Mouse (Mus musculus): ENCODE data around the gene Ptx4. TPM values are rescaled to one million over a fixed set of nuclear protein-coding genes. Genes with fewer than 3 reads are reported as not detected.

Ptx4 gene
- polyA plus RNA-seq, 1 experiment from 2014 or later, result not detected

- DNase-seq (no peak), ATAC-seq (no peak)
- Histone ChIP-seq H3K9me3 (ENCODE audit: low read length) (no peaks in the 10 kb centered on the region), H3K27me3 (ENCODE audit: insufficient read depth, low read length) (no peaks in the 10 kb centered on the region), H3K9ac (replicated peaks) (no peak overlapping the region), H3K4me3 (ENCODE audit: low read depth, low read length) (no peak overlapping the region), H3K27ac (ENCODE audit: low read depth) (no peak overlapping the region), H3K4me2 (ENCODE audit: low read depth, low read length) (no peak overlapping the region; the same call in 1 of the 2 replicates), H3K36me3 (replicated peaks; ENCODE audit: insufficient read depth, low read length) (no peaks in the 10 kb centered on the region), H3K4me1 (ENCODE audit: insufficient read depth) (peaks cover 19% of the 10 kb centered on the region)
- no peak for TF ChIP-seq EP300 (IDR thresholded peaks at IDR 0.05; ENCODE audit: low read depth)
- no peak for TF ChIP-seq CTCF (IDR thresholded peaks at IDR 0.05; ENCODE audit: low read depth)
- WGBS (ENCODE audit: insufficient replicate concordance), result 67% methylated on average over 3 of the region's 3 CpGs
Observed at GRCm38 (mm10) chr17:25082887-25083286, 37.7 kb upstream of the Ptx4 start.

GRCm38 (mm10) chr17:25083444-25083931 is 37.1 kb upstream of the Ptx4 start, which contains the start of gene Tmem204:
Gene Tmem204, minus strand, starts transcription at chr17:25083591.
- Histone ChIP-seq H3K27me3 (ENCODE audit: insufficient read depth, low read length) (no peaks in the 10 kb centered on the region), H3K9me3 (ENCODE audit: low read length) (no peaks in the 10 kb centered on the region), H3K36me3 (replicated peaks; ENCODE audit: insufficient read depth, low read length) (no peaks in the 10 kb centered on the region), H3K4me1 (ENCODE audit: insufficient read depth) (peaks cover 23% of the 10 kb centered on the region), H3K4me2 (ENCODE audit: low read depth, low read length) (peak within 1 kb of the TSS; percentile 2; the same call in 1 of the 2 replicates), H3K4me3 (ENCODE audit: low read depth, low read length) (no peak within 1 kb of the TSS), H3K27ac (ENCODE audit: low read depth) (peak within 1 kb of the TSS; percentile 70), H3K9ac (replicated peaks) (no peak within 1 kb of the TSS)
- DNase-seq, result peak; percentile 26
- TF ChIP-seq CTCF (IDR thresholded peaks at IDR 0.05; ENCODE audit: low read depth) (peak; percentile 72), EP300 (IDR thresholded peaks at IDR 0.05; ENCODE audit: low read depth) (no peak)
- WGBS (ENCODE audit: insufficient replicate concordance), result 57% methylated on average over 7 of the region's 7 CpGs
- peak; percentile 46 for ATAC-seq

DNA sequence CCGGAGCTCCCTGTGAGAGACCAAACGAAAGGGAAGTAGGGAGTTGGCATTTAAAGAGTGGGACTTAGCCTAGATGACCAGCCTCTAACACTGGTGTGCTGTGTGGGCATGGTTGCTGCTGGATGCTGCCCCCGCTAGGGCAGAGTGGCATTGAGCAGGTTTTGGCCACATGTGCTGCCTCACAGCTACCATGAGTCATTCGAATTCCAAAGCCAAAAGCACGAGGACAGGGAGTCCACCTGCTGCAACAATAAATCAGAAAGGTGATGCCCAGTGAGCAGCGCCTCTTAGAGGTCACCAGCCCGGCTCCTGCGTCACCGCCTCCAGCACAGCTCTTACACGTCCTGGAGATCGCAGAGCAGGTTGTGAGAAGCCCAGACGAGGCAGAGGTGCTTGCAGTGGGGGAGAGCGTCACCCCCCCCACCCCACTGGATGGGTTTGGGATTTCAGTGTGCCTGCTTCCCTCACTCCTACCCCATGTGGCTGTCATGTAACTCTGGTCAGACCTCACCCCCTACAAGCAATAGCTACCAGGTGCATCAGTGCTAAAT is 35.6 kb upstream of the Ptx4 start:
- peaks cover 23% of the 10 kb centered on the region for H3K4me1 ChIP-seq (ENCODE audit: insufficient read depth)
- WGBS (ENCODE audit: insufficient replicate concordance), result 79% methylated on average over 13 of the region's 13 CpGs
- no peak for ATAC-seq

GRCm38 (mm10) chr17:25086724-25087123 is 33.8 kb upstream of the Ptx4 start:
- WGBS (ENCODE audit: insufficient replicate concordance), result 67% methylated on average over 7 of the region's 7 CpGs
- peak; percentile 64 for DNase-seq

More for the DNA sequence above, 35.6 kb upstream of the Ptx4 start:
- DNase-seq, result peak; percentile 16
- Histone ChIP-seq H3K9me3 (ENCODE audit: low read length) (no peaks in the 10 kb centered on the region), H3K36me3 (replicated peaks; ENCODE audit: insufficient read depth, low read length) (no peaks in the 10 kb centered on the region), H3K4me3 (ENCODE audit: low read depth, low read length) (no peak overlapping the region), H3K4me2 (ENCODE audit: low read depth, low read length) (no peak overlapping the region), H3K27ac (ENCODE audit: low read depth) (no peak overlapping the region), H3K9ac (replicated peaks) (no peak overlapping the region), H3K27me3 (ENCODE audit: insufficient read depth, low read length) (no peaks in the 10 kb centered on the region)
- TF ChIP-seq CTCF (IDR thresholded peaks at IDR 0.05; ENCODE audit: low read depth) (no peak), EP300 (IDR thresholded peaks at IDR 0.05; ENCODE audit: low read depth) (no peak)

GRCm38 (mm10) chr17:25089158-25089557 is 31.4 kb upstream of the Ptx4 start:
- H3K27ac ChIP-seq (ENCODE audit: low read depth), result peak overlapping the region; percentile 89
- DNase-seq (peak; percentile 42), ATAC-seq (peak; percentile 92)
- H3K9ac ChIP-seq (replicated peaks), result peak overlapping the region; percentile 69
- TF ChIP-seq EP300 (IDR thresholded peaks at IDR 0.05; ENCODE audit: low read depth) (peak; percentile 97), CTCF (IDR thresholded peaks at IDR 0.05; ENCODE audit: low read depth) (0 out of 2 replicates have a peak, but pooled peaks have one; percentile 18)
- H3K4me1 ChIP-seq (ENCODE audit: insufficient read depth), result peaks cover 23% of the 10 kb centered on the region
- peak overlapping the region; percentile 57 for H3K4me3 ChIP-seq (ENCODE audit: low read depth, low read length)
- WGBS (ENCODE audit: insufficient replicate concordance), result 56% methylated on average over 10 of the region's 10 CpGs
- H3K27me3 ChIP-seq (ENCODE audit: insufficient read depth, low read length), result no peaks in the 10 kb centered on the region
- no peaks in the 10 kb centered on the region for H3K9me3 ChIP-seq (ENCODE audit: low read length)
- peak overlapping the region; percentile 62 for H3K4me2 ChIP-seq (ENCODE audit: low read depth, low read length)
- peaks cover 34% of the 10 kb centered on the region for H3K36me3 ChIP-seq (replicated peaks; ENCODE audit: insufficient read depth, low read length)

More at GRCm38 (mm10) chr17:25086724-25087123, 33.8 kb upstream of the Ptx4 start:
- no peak for TF ChIP-seq EP300 (IDR thresholded peaks at IDR 0.05; ENCODE audit: low read depth)
- TF ChIP-seq CTCF (IDR thresholded peaks at IDR 0.05; ENCODE audit: low read depth), result no peak
- 0 out of 2 replicates have a peak, but pooled peaks have one; percentile 15 for ATAC-seq
- 0 out of 2 replicates have a peak overlapping the region, but pooled peaks have one; percentile 30 for H3K9ac ChIP-seq (replicated peaks)
- peak overlapping the region; percentile 62 for H3K4me2 ChIP-seq (ENCODE audit: low read depth, low read length)
- no peaks in the 10 kb centered on the region for H3K27me3 ChIP-seq (ENCODE audit: insufficient read depth, low read length)
- no peak overlapping the region; the same call in 1 of the 2 replicates for H3K4me3 ChIP-seq (ENCODE audit: low read depth, low read length)
- H3K36me3 ChIP-seq (replicated peaks; ENCODE audit: insufficient read depth, low read length), result peaks cover 11% of the 10 kb centered on the region
- H3K9me3 ChIP-seq (ENCODE audit: low read length), result no peaks in the 10 kb centered on the region
- peaks cover 23% of the 10 kb centered on the region for H3K4me1 ChIP-seq (ENCODE audit: insufficient read depth)
- peak overlapping the region; percentile 67 for H3K27ac ChIP-seq (ENCODE audit: low read depth)

GRCm38 (mm10) chr17:25090450-25090849 is 30.1 kb upstream of the Ptx4 start:
- peak overlapping the region; percentile 89; the same call in 1 of the 2 replicates for H3K27ac ChIP-seq (ENCODE audit: low read depth)
- peaks cover 46% of the 10 kb centered on the region for H3K36me3 ChIP-seq (replicated peaks; ENCODE audit: insufficient read depth, low read length)
- peak overlapping the region; percentile 62 for H3K4me2 ChIP-seq (ENCODE audit: low read depth, low read length)
- DNase-seq (peak; percentile 20), ATAC-seq (no peak)
- no peak for TF ChIP-seq EP300 (IDR thresholded peaks at IDR 0.05; ENCODE audit: low read depth)
- peak; percentile 48 for TF ChIP-seq CTCF (IDR thresholded peaks at IDR 0.05; ENCODE audit: low read depth)
- peak overlapping the region; percentile 69 for H3K9ac ChIP-seq (replicated peaks)
- WGBS (ENCODE audit: insufficient replicate concordance), result 77% methylated on average over 10 of the region's 10 CpGs
- H3K9me3 ChIP-seq (ENCODE audit: low read length), result no peaks in the 10 kb centered on the region
- peak overlapping the region; percentile 57 for H3K4me3 ChIP-seq (ENCODE audit: low read depth, low read length)
- H3K27me3 ChIP-seq (ENCODE audit: insufficient read depth, low read length), result no peaks in the 10 kb centered on the region
- H3K4me1 ChIP-seq (ENCODE audit: insufficient read depth), result peaks cover 23% of the 10 kb centered on the region
